Mouse (Mus musculus) adrenal gland, adult 8-10 months (tissue): ENCODE results near the gene Lefty1. TPM values are rescaled to one million over a fixed set of nuclear protein-coding genes. Genes with fewer than 3 reads are reported as not detected.
"Not testable (repeated sequence)": the region's sequence is repeated elsewhere in the genome, so short reads cannot be mapped to it uniquely, and the experiment has no call there.

Experiments
- DNase-seq: peaks from one replicate; pipeline ENCODE4 v3.0.0; 2022
- total RNA-seq, 4 experiments: library from RNA; stranded (reverse); gene quantifications; 2 replicates each; pipeline ENCODE4 v1.2.4; 2022

Gene Lefty1
- total RNA-seq, 4 experiments from 2014 or later = 5.8 to 22.3 (median 14.0) TPM

- DNase-seq = peak; percentile 57
These were observed 22.2 kb downstream of the Lefty1 start for GRCm38 (mm10) chr1:180956973-180957381.

DNA sequence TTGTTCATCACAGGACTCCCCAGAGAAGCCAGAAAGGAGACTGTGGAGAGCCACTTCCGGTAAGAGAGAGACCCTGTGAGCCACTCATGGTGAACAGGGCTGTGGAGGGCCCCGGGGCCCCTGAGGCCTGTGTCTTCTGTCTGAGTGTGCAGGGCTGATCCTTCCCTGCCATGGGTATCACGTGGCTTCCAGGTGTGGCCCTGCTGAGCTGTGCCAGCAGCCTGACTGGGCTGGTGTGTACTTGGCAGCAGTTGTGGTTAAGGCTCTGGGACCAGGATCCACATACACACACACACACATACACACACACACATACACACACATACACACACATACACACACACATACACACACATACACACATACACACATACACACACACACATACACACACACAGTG is 23.2 kb downstream of the Lefty1 start:
- DNase-seq = no peak

DNA sequence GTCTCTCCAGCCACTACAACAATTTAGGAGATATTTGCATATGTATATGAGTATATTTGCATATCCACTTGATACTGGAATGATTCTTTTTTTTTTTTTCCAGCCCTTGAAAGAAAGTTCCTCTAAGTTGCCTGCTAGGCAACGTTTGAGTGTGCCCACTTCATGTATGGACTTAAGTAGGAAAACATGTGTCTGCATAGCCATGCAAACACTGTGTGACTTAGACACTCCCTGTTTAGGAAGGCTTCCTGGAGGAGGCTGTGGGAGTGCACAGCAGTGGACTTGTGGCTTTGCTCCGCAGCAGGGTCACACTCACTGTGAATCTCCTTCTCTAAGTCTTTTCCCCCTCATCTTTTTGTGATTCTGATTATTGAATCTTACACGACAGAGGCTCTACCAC is 24.0 kb downstream of the Lefty1 start:
- no peak for DNase-seq

DNA sequence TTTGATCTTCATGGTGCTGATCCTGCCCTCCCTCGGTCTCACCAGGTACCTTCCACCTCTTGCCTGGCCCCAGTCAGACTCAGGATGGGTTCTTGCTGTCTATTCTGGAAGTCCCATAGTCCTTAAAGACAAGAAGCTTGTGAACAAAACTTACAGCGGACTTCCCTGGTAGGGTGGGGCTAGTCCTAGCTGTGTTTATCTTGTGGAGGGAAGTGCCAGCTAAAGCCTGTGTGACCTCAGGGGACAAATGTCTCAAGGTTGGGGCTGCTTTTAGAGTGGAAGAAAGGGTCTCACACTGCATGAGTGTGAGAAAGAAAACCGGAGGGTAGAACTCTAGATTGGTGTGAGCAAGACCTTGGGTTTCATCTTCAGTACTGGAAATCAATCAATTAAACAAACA is 31.0 kb downstream of the Lefty1 start:
- DNase-seq = no peak

DNA sequence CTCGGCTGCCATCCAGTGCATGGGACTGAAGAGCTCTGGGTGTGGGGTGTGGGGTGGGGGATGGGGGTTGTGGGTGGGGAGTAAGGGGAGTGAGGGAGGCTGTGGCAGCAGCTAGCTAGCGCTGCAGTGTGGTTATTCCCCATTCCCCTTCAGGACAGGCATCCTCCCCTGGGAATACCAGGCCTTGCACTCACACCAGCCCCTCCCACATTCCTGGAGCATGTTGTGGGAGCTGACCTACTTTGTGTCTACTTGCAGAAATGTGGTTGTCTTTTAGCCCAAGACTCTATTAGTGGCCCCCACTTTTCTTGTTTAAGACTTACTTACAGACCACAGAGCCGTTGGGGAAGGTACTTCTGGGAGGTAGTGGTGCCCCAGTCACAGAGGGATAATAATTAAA is 31.7 kb downstream of the Lefty1 start:
- peak; percentile 60 for DNase-seq

DNA sequence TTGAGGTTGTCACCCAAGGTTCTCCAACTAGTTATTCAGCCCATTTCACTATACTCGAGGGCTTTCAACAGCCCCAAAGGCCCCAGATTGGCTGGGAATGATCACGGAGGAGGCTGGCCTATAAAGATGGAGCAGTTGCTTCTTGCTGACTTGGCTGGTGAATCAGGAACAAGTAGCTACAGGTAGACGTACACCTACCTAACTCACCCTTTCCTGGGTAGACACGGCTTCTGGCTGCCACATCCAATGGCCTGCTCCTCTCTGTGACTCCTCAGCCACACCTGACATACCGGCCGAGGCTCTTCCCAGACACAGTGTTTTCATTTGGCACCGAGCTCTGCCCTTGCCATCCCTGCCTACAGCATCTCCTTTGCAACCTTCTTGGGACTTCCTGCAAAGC is 32.4 kb downstream of the Lefty1 start:
- no peak for DNase-seq

GRCm38 (mm10) chr1:180972941-180973340 is 38.1 kb downstream of the Lefty1 start:
- no peak for DNase-seq

GRCm38 (mm10) chr1:180974126-180974746 is 39.4 kb downstream of the Lefty1 start:
- no peak for DNase-seq

GRCm38 (mm10) chr1:180976110-180976679 is 41.4 kb downstream of the Lefty1 start:
- DNase-seq = no peak

DNA sequence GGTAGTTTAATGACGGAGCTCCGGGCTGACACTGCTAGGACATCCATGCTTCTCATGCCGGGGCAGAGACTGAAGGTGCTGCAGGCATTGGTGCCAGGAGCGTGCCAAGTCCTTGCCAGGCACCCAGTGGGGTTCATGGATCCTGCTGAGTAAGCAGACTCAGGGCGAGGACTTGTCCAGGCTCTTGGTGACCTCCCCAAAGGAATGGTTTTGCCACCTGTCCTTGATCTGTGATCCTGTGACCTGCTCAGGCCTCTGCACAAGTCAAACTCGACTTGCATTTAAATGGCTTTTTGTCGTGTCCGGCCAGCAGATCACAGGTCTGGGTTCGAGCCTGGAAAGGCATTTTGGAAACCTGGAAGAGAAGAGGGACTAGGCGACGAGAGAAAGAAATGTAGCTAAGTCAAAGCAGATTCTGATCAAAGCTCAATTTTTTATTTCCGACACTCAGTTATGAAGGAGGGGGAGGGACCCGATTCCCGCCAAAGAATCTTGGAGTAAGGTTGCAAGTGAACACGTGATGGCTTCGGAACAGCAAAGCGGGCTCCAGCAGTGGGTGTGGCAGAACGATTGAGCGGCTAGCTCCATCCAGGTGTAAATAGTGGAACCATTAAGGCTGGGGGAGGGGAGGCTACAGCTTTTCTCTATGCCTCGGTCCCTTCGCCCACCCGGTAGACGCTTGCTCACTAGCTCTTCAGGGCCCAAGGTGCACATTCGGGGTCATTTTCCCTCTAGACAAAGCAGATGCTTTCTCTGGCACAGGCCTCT is 44.8 kb downstream of the Lefty1 start:
- no peak for DNase-seq

- no peak for DNase-seq
These were observed 45.6 kb downstream of the Lefty1 start for GRCm38 (mm10) chr1:180980464-180980863.

- not testable (repeated sequence) for DNase-seq
These were observed 46.6 kb downstream of the Lefty1 start for GRCm38 (mm10) chr1:180981298-180982046.

DNA sequence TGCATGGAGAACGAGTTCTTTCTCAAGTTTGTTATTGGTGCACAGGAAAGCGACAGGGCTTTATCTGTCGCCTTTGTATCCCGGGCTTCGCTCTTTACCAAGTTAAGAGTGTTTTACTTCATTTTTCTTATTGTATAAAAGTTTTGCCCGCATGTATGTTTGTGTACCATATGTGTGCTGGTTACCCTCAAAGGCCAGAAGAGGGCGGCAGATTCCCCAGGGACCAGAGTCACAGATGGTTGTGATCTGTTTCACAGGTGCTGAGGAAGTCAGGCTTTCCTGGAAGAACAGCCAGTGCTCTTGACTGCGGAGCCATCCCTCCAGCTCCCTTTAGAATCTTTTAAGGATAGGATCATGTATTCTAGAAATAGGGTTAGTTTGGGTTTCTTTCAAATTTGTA is 51.9 kb downstream of the Lefty1 start:
- DNase-seq = no peak

DNA sequence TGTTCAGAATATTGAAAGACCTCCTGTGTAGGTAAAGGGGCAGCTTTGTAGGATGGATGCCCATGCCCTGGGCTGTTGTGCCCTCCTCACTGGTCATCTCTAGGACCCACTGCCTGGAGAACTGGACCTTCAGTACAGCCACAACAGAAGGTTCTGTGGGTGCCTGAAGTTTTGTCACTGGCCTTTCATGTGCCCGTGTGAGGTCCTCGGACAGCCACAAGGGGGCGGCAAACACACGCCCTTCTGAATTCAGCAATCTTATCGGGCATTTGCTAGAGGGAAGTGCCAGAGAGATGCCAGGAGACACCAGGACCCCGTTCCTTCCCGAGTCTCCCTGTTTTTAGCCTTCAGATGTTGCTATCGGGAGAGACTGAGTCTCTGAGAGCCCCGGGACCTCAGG is 52.9 kb downstream of the Lefty1 start:
- DNase-seq = peak; percentile 61

Other genes starting within 250 kb of the Lefty1 start
- not detected for gene Mixl1, start 238.0 kb upstream of the Lefty1 start, total RNA-seq
- 10 to 100 TPM; 48.1 to 51.3 (median 50.6) TPM for gene Acbd3, start 209.0 kb upstream of the Lefty1 start, total RNA-seq
- gene H3f3a, start 121.1 kb upstream of the Lefty1 start, total RNA-seq = 100 to 1,000 TPM; 575 to 749 (median 648) TPM
- 10 to 100 TPM; 21.8 to 30.1 (median 25.7) TPM for gene Sde2, start 83.9 kb upstream of the Lefty1 start, total RNA-seq
- gene Lefty2, start 41.9 kb upstream of the Lefty1 start, total RNA-seq = 1 to 10 TPM; 1.1 to 3.0 (median 1.4) TPM
- 10 to 100 TPM; 46.5 to 54.7 (median 50.7) TPM for gene Pycr2, start 30.7 kb upstream of the Lefty1 start, total RNA-seq
- gene Tmem63a, start 7.3 kb downstream of the Lefty1 start, total RNA-seq = 10 to 100 TPM; 79.6 to 95.9 (median 87.5) TPM
- 100 to 1,000 TPM; 324 to 382 (median 360) TPM for gene Ephx1, start 85.9 kb downstream of the Lefty1 start, total RNA-seq
- not detected for gene 9130409I23Rik, start 116.2 kb downstream of the Lefty1 start, total RNA-seq
- 10 to 100 TPM; 20.1 to 34.9 (median 24.9) TPM for gene Nvl, start 209.2 kb downstream of the Lefty1 start, total RNA-seq
- 10 to 100 TPM; 47.3 to 77.6 (median 60.8) TPM for gene Cnih4, start 209.7 kb downstream of the Lefty1 start, total RNA-seq